Mouse (Mus musculus) heart, postnatal 0 days (tissue): ENCODE measurements around the gene Wnt10b. TPM values are rescaled to one million over a fixed set of nuclear protein-coding genes. Genes with fewer than 3 reads are reported as not detected.

Experiments used
- ATAC-seq: fragments of 200-750 bp; cut with Nextera tagmentation; 2 replicates; pipeline ENCODE4 v1.8.0; 2017; ENCODE audit warnings: low read depth, moderate number of reproducible peaks, moderate library complexity; ENCODE audit not compliant: insufficient read depth
- DNase-seq: peaks from one replicate; pipeline ENCODE4 v3.0.0-alpha.2; 2016; ENCODE audit warnings: low spot score
- H3K27ac ChIP-seq: fragments of 300-500 bp; sonication (generic); 2 replicates; pipeline ENCODE4 v1.5.1; 2014; ENCODE audit warnings: low read depth, mild to moderate bottlenecking
- H3K27me3 ChIP-seq: fragments of 300-500 bp; sonication (generic); 2 replicates; pipeline ENCODE4 v1.6.1; 2014; ENCODE audit warnings: low read length, mixed read lengths; ENCODE audit not compliant: control insufficient read depth, insufficient read depth
- H3K36me3 ChIP-seq: fragments of 300-500 bp; sonication (generic); replicated peaks from 2 replicates; pipeline ENCODE4 v1.6.1; 2014; ENCODE audit warnings: low read length, mixed read lengths; ENCODE audit not compliant: control insufficient read depth, insufficient read depth
- H3K4me1 ChIP-seq: fragments of 300-500 bp; sonication (generic); 2 replicates; pipeline ENCODE4 v1.6.1; 2014; ENCODE audit warnings: antibody characterized with exemption; ENCODE audit not compliant: control insufficient read depth, insufficient read depth
- H3K4me2 ChIP-seq: fragments of 300-500 bp; sonication (generic); 2 replicates; pipeline ENCODE4 v1.6.1; 2014; ENCODE audit warnings: low read depth, mild to moderate bottlenecking, low read length, moderate library complexity
- H3K4me3 ChIP-seq: fragments of 300-500 bp; sonication (generic); 2 replicates; pipeline ENCODE4 v1.5.1; 2014; ENCODE audit warnings: low read depth, low read length
- H3K9ac ChIP-seq: fragments of 300-500 bp; sonication (generic); replicated peaks from 2 replicates; pipeline ENCODE4 v1.6.1; 2014; ENCODE audit warnings: low read depth, low read length, mixed read lengths
- H3K9me3 ChIP-seq: fragments of 300-500 bp; sonication (generic); replicated peaks from 2 replicates; pipeline ENCODE4 v1.6.1; 2016; ENCODE audit warnings: low read length; ENCODE audit not compliant: control insufficient read depth
- CTCF ChIP-seq: IDR thresholded peaks from 2 replicates; pipeline ENCODE4 v1.5.1; 2016; ENCODE audit warnings: antibody characterized with exemption, control low read depth, low read depth
- EP300 ChIP-seq: IDR thresholded peaks from 2 replicates; pipeline ENCODE4 v1.6.1; 2016; ENCODE audit warnings: antibody characterized with exemption, low read depth
- WGBS: fragments of 180-500 bp; shearing (Covaris S2); extraction: QIAGEN DNeasy Blood & Tissue Kit; methylation state at CpG from one replicate; pipeline ENCODE4 v1.1.7; 2014; 5-methylcytosine and 5-hydroxymethylcytosine counted together
- polyA plus RNA-seq: library from polyadenylated mRNA; unstranded; fragments of >200 nt; fragmentation: Nextera tagmentation; extraction: Ambion mirVana; gene quantifications from 2 replicates; pipeline ENCODE4 v1.2.1, GENCODE M21; 2015
- total RNA-seq: library from RNA; depleted of rRNA; stranded (reverse); fragments of >200 nt; gene quantifications from 2 replicates; pipeline ENCODE4 v1.2.3, GENCODE M21; 2014; ENCODE audit warnings: low replicate concordance

Gene Wnt10b
- total and polyA plus RNA-seq, 2 experiments from 2014 or later, result 0.07 TPM; not detected in 1

DNA sequence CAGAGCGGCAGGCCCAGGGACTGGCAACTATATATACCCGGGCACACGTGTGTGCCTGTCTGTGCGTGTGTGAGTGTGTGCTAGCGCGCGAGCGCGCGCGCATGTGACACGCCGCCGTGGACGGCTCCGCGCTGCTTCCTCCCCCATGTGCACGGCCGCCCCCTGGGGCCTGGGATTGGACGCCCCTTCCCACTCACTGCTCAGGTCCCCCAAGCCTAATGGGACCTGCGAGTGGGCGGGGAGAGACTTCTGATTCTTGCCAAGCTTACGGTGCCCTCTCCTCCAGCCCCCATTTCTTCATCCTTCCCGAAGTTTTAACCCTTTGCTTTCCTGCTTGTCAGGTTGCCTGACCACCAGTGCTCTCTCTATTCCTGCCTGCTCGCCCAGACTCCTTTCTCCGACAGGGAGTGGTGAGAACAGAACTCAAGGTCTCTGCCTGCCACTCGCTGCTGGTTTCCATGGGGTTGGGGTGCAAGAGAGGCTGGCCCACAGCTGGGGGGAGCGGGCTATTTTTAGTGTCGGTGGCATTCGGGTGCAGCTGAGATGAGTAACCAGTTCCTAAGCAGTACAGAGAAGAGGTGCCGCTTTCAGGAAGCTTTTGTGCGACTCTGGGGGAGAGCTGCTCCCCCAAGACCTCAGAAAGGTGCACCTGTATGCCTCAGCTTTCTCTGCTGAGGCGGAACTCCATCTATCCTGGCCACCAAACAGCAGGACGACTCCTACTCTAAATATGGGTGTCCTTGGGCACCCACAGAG, 30.1 kb upstream of the Wnt10b start:
- ATAC-seq, result peak; percentile 45; the same call in 1 of the 2 replicates

DNA sequence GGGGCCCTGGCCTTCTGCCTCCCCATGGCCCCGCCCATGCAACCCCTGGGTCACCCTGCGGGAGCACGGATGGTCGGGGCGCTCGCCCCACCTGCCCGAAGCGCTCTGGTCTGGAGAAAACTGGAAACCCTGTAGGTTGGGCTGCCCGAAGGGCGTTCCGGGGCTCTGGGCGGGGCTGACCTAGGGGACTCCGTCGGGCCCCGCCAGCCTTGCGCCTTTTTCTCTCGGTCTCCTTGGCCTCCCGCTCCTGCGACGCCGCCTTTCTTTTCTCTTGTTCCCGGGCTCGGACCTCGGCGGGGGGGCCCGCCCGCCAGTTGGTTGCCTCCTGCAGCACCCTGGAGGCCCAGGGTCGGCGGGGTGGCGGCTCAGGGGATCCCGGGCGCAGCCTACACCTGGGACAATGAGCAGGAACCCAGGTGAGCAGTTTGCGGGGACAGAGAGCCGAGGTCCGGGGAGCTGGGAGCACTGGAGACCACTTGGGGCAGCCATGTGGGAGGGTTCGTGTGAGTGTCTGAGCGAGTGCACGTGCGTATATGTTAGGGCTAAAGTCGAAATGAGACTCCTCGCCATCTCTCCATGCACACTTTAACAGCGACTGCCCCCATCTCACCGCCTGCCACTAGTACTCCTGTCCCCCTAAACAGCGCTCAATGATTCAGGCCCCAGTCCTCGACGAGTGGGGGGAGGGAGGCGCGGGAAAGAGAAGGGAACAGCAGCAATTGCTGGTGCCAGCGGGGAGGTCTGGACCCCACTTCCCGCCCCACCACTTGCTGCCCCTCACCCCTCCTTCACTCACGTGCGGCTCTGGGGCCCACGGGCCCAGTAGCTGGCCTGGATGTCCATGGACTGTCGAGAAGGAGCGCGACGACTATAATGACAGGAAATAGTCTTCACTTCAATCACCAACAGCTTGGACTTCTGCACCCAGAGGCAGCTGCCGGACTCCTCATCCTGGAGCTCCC, 29.1 kb upstream of the Wnt10b start:
- TF ChIP-seq CTCF (no peak), EP300 (no peak)
- H3K4me2 ChIP-seq, result peak overlapping the region; percentile 68
- H3K27ac ChIP-seq, result no peak overlapping the region
- ATAC-seq (0 out of 2 replicates have a peak, but pooled peaks have one; percentile 0), DNase-seq (no peak)
- peaks cover 28% of the 10 kb centered on the region for H3K4me1 ChIP-seq
- H3K9ac ChIP-seq, result peak overlapping the region; percentile 15; the same call in 1 of the 2 replicates
- peaks cover 69% of the 10 kb centered on the region for H3K27me3 ChIP-seq
- 3% methylated on average over 56 of the region's 58 CpGs for WGBS
- H3K9me3 ChIP-seq, result no peaks in the 10 kb centered on the region
- peak overlapping the region; percentile 43 for H3K4me3 ChIP-seq
- H3K36me3 ChIP-seq, result 0 out of 2 replicates have a peak, but pooled peaks cover 9% of the 10 kb centered on the region

More for the DNA sequence above, 30.1 kb upstream of the Wnt10b start:
- Histone ChIP-seq H3K4me2 (peak overlapping the region; percentile 68), H3K36me3 (peaks cover 18% of the 10 kb centered on the region), H3K9me3 (no peaks in the 10 kb centered on the region), H3K9ac (peak overlapping the region; percentile 15; the same call in 1 of the 2 replicates), H3K4me3 (peak overlapping the region; percentile 43), H3K27ac (no peak overlapping the region), H3K27me3 (peaks cover 60% of the 10 kb centered on the region), H3K4me1 (peaks cover 28% of the 10 kb centered on the region)
- no peak for DNase-seq
- no peak for TF ChIP-seq EP300
- 0 out of 2 replicates have a peak, but pooled peaks have one; percentile 7 for TF ChIP-seq CTCF
- WGBS, result under 1% methylated on average over 34 of the region's 34 CpGs

DNA sequence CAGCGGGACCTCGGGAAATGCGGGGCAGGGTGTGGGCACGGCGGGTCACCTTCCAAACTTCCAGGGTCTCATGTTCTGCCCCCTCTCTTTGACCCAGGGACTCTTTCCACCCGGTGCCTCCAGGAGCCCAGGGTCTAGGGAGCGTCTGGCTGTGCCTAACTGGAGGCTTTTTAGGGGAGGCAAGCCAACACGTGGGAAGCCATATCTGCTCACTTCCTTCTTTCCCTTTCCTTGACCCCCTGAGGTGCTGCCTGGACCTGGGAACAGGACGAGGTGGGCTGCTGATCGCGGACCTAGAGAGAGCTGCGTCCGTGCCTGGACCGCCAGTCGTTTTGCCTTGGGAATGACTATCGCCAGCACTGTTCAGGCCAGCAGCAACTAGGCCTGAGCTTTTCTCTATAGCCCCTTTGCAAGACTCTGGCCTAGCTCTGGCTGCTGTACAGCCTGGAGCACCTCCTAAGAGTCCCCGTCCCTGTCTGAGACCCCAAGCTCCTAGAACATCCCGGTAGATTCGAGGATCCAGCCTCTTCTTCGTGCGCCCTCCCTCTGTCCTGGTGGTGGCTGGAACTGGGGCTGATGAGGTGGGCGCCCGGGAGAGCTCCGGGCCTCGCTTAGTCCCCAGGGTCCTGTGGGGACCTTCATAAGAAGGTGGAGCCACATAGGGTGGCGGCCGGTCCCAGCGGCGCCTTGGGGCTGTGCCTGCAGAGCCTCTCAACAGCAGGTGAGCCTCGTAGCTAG, 28.3 kb upstream of the Wnt10b start:
- Histone ChIP-seq H3K27ac (no peak overlapping the region), H3K4me2 (peak overlapping the region; percentile 74), H3K4me1 (peaks cover 28% of the 10 kb centered on the region), H3K9ac (no peak overlapping the region), H3K9me3 (no peaks in the 10 kb centered on the region), H3K27me3 (peaks cover 78% of the 10 kb centered on the region), H3K4me3 (peak overlapping the region; percentile 50), H3K36me3 (0 out of 2 replicates have a peak, but pooled peaks cover 6% of the 10 kb centered on the region)
- DNase-seq (no peak), ATAC-seq (no peak)
- TF ChIP-seq CTCF, result no peak
- no peak for TF ChIP-seq EP300
- 27% methylated on average over 30 of the region's 30 CpGs for WGBS

DNA sequence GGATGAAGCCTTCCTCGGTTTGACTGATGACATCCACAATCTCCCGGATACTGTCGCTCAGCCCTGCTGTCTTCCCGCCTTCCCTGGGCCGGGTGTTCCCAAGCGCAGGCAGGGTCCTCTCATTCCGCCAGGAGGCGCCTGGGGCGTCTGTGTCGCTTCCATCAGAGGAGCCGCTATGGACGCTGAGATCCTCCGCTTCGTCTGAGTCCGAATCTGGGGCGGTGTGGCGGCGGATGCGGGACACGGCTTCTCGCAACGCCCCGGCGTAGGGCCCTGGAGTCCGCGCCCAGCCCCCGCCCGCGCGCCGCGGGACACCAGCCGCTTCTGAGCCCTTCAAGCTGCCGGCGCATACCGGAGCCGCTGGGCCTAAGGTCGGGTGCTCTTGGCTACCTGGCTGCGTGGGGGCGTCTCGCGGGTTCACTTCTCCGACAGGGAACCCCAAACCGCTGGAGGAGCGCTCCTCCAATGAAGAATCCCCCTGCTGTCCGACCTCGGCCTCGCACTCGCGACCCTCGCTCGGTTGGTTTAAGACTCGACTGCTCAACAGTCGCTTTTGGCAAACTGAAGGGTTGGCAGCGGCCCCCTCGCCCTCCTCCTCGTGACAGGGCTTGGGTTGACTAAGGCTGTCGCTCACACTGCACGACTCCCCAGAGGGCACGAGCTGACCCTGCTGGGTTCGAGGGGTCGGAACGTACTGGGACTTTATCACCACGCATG, 27.5 kb upstream of the Wnt10b start:
- 3% methylated on average over 64 of the region's 64 CpGs for WGBS
- H3K4me2 ChIP-seq, result peak overlapping the region; percentile 74
- peaks cover 85% of the 10 kb centered on the region for H3K27me3 ChIP-seq
- peaks cover 28% of the 10 kb centered on the region for H3K4me1 ChIP-seq
- H3K9ac ChIP-seq, result no peak overlapping the region; the same call in 1 of the 2 replicates
- peak overlapping the region; percentile 50 for H3K4me3 ChIP-seq
- H3K36me3 ChIP-seq, result no peaks in the 10 kb centered on the region
- no peak overlapping the region for H3K27ac ChIP-seq
- no peak for TF ChIP-seq EP300
- TF ChIP-seq CTCF, result peak; percentile 68
- H3K9me3 ChIP-seq, result no peaks in the 10 kb centered on the region
- peak; percentile 22; the same call in 1 of the 2 replicates for ATAC-seq
- DNase-seq, result peak; percentile 73
